Mouse (Mus musculus): ENCODE data around the gene Gm20431. TPM values are rescaled to one million over a fixed set of nuclear protein-coding genes. Genes with fewer than 3 reads are reported as not detected.
"Not testable (repeated sequence)": the region's sequence is repeated elsewhere in the genome, so short reads cannot be mapped to it uniquely, and the experiment has no call there.

Gene Gm20431
- polyA plus RNA-seq, 1 experiment: 15.1 TPM

- Histone ChIP-seq H3K4me3 (replicated peaks; ENCODE audit: insufficient read depth, low read depth, low read length) (no peak overlapping the region), H3K27ac (ENCODE audit: insufficient read depth, low read length) (peak overlapping the region; percentile 43; the same call in 1 of the 2 replicates), H3K27me3 (ENCODE audit: control insufficient read depth, insufficient read depth, low read length) (no peaks in the 10 kb centered on the region), H3K4me1 (ENCODE audit: control insufficient read depth, insufficient read depth, low read length) (peaks cover 62% of the 10 kb centered on the region)
- DNase-seq: peak; percentile 46 to 50
- WGBS: 14% methylated on average over 2 of the region's 2 CpGs
- TF ChIP-seq CTCF (IDR thresholded peaks at IDR 0.05; ENCODE audit: borderline replicate concordance, insufficient read depth, low read depth, low read length): no peak
- no peak for TF ChIP-seq POLR2A (IDR thresholded peaks at IDR 0.05; ENCODE audit: borderline replicate concordance, insufficient read depth, low read length)
These were observed 35.6 kb downstream of the Gm20431 start for GRCm38 (mm10) chr2:167625670-167626069.

- Histone ChIP-seq H3K27ac (ENCODE audit: insufficient read depth, low read length) (no peak overlapping the region), H3K4me3 (replicated peaks; ENCODE audit: insufficient read depth, low read depth, low read length) (no peak overlapping the region), H3K4me1 (ENCODE audit: control insufficient read depth, insufficient read depth, low read length) (peaks cover 58% of the 10 kb centered on the region), H3K27me3 (ENCODE audit: control insufficient read depth, insufficient read depth, low read length) (no peaks in the 10 kb centered on the region)
- WGBS: 82% methylated on average over 5 of the region's 6 CpGs
- DNase-seq: no peak
- TF ChIP-seq CTCF (IDR thresholded peaks at IDR 0.05; ENCODE audit: borderline replicate concordance, insufficient read depth, low read depth, low read length): no peak
- no peak for TF ChIP-seq POLR2A (IDR thresholded peaks at IDR 0.05; ENCODE audit: borderline replicate concordance, insufficient read depth, low read length)
These were observed 36.8 kb downstream of the Gm20431 start for GRCm38 (mm10) chr2:167624368-167625075.

DNA sequence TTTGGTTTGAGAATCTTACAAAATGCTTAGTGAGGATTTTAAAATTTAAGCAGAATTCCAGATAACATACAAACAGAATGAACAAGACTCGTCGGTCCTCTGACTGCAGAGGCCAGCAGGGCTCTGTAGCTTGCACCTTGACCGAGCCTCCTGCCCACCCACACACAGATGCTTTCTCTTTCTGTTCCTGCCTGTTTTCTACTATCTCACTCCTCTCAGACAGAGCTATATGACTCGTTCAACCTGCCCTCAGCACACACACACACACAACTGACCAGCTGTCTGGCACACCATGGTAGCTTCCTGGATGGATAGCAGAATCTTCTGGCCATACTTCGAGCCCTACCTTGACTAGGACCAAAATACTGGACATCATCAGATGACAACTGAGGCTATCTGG, 38.3 kb downstream of the Gm20431 start:
- WGBS: 15% methylated on average over 5 of the region's 5 CpGs
- no peaks in the 10 kb centered on the region for H3K27me3 ChIP-seq (ENCODE audit: control insufficient read depth, insufficient read depth, low read length)
- no peak for DNase-seq
- no peak overlapping the region for H3K4me3 ChIP-seq (replicated peaks; ENCODE audit: insufficient read depth, low read depth, low read length)
- TF ChIP-seq POLR2A (IDR thresholded peaks at IDR 0.05; ENCODE audit: borderline replicate concordance, insufficient read depth, low read length) (no peak), CTCF (IDR thresholded peaks at IDR 0.05; ENCODE audit: borderline replicate concordance, insufficient read depth, low read depth, low read length) (no peak)
- peak overlapping the region; percentile 71 for H3K27ac ChIP-seq (ENCODE audit: insufficient read depth, low read length)
- peaks cover 53% of the 10 kb centered on the region for H3K4me1 ChIP-seq (ENCODE audit: control insufficient read depth, insufficient read depth, low read length)

- no peaks in the 10 kb centered on the region for H3K27me3 ChIP-seq (ENCODE audit: control insufficient read depth, insufficient read depth, low read length)
- peak; percentile 49 to 55 for DNase-seq
- H3K4me1 ChIP-seq (ENCODE audit: control insufficient read depth, insufficient read depth, low read length): peaks cover 51% of the 10 kb centered on the region
- 0 out of 2 replicates have a peak overlapping the region, but pooled peaks have one; percentile 10 for H3K27ac ChIP-seq (ENCODE audit: insufficient read depth, low read length)
- WGBS: 9% methylated on average over 13 of the region's 13 CpGs
- no peak overlapping the region for H3K4me3 ChIP-seq (replicated peaks; ENCODE audit: insufficient read depth, low read depth, low read length)
- TF ChIP-seq CTCF (IDR thresholded peaks at IDR 0.05; ENCODE audit: borderline replicate concordance, insufficient read depth, low read depth, low read length) (no peak), POLR2A (IDR thresholded peaks at IDR 0.05; ENCODE audit: borderline replicate concordance, insufficient read depth, low read length) (no peak)
These were observed 38.9 kb downstream of the Gm20431 start for GRCm38 (mm10) chr2:167622352-167622751.

DNA sequence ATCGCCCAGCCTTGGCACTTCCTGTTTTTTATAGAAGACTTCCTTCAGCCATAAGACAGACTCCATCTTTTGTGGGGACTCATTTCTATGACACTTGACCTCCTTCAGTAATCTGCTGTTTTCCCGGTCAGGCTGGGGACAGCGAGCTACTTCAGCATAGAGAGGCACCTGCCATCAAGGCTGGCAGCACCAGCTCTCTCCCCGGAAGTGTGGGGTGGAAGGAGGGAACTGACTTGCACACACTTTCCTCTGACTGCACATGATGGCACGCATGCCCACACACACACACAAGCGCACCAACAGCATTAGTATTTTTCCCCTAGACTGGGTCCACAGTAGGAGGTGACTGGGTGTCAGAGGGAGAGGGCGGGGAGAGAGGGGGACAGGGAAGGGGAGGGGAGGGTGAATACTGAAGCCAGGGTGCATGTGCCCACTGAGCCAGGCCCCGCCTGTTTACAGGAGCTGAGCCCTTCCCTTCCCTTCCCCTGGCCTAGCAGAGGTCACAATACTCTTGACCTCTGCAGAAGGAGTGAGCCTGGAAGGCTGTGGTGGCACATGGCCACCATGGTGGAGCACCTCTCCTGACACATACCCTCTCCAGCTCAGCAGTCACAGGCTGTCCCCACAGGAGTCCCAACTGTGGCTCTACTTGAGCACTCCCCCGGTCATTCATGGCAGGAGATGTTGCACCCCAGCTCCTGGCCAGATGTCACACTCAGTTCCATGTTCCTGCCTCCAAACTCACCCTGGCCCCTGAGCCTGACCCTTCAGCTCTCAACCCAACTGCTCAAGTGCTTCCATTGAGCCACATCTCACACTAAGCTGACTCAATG, 39.8 kb downstream of the Gm20431 start:
- TF ChIP-seq POLR2A (IDR thresholded peaks at IDR 0.05; ENCODE audit: borderline replicate concordance, insufficient read depth, low read length) (no peak), CTCF (IDR thresholded peaks at IDR 0.05; ENCODE audit: borderline replicate concordance, insufficient read depth, low read depth, low read length) (no peak)
- peaks cover 44% of the 10 kb centered on the region for H3K4me1 ChIP-seq (ENCODE audit: control insufficient read depth, insufficient read depth, low read length)
- H3K27ac ChIP-seq (ENCODE audit: insufficient read depth, low read length): no peak overlapping the region
- H3K4me3 ChIP-seq (replicated peaks; ENCODE audit: insufficient read depth, low read depth, low read length): no peak overlapping the region
- no peaks in the 10 kb centered on the region for H3K27me3 ChIP-seq (ENCODE audit: control insufficient read depth, insufficient read depth, low read length)
- no peak for DNase-seq
- 59% methylated on average over 9 of the region's 9 CpGs for WGBS

DNA sequence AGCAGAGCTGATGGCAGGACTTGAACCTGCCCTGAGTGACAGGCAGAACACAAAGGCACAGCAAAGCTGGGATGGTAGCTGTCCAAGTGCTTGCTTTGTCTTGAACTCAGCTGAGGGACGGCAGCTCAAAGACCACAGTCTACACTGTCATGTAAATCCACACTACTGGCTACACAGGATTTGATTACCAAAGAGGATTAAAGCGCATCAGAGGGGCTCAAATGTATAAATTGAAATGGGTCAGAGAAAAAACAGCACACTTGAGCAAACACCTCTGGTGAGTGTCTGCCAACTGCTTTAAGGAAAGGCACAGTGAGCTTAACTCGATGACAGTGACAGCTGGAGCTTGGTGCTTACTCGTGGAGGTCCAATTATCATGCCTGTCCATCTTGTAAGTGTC, 43.8 kb downstream of the Gm20431 start:
- 41% methylated on average over 4 of the region's 4 CpGs for WGBS

GRCm38 (mm10) chr2:167617034-167617433, 44.3 kb downstream of the Gm20431 start:
- TF ChIP-seq CTCF (IDR thresholded peaks at IDR 0.05; ENCODE audit: borderline replicate concordance, insufficient read depth, low read depth, low read length) (no peak), POLR2A (IDR thresholded peaks at IDR 0.05; ENCODE audit: borderline replicate concordance, insufficient read depth, low read length) (no peak)
- no peak overlapping the region for H3K27ac ChIP-seq (ENCODE audit: insufficient read depth, low read length)
- no peak for DNase-seq
- peaks cover 26% of the 10 kb centered on the region for H3K4me1 ChIP-seq (ENCODE audit: control insufficient read depth, insufficient read depth, low read length)
- H3K27me3 ChIP-seq (ENCODE audit: control insufficient read depth, insufficient read depth, low read length): no peaks in the 10 kb centered on the region
- no peak overlapping the region for H3K4me3 ChIP-seq (replicated peaks; ENCODE audit: insufficient read depth, low read depth, low read length)
- 89% methylated on average over 3 of the region's 3 CpGs for WGBS

More for the DNA sequence above, 43.8 kb downstream of the Gm20431 start:
- H3K27me3 ChIP-seq (ENCODE audit: control insufficient read depth, insufficient read depth, low read length): no peaks in the 10 kb centered on the region
- TF ChIP-seq POLR2A (IDR thresholded peaks at IDR 0.05; ENCODE audit: borderline replicate concordance, insufficient read depth, low read length) (no peak), CTCF (IDR thresholded peaks at IDR 0.05; ENCODE audit: borderline replicate concordance, insufficient read depth, low read depth, low read length) (no peak)
- no peak overlapping the region for H3K27ac ChIP-seq (ENCODE audit: insufficient read depth, low read length)
- peaks cover 30% of the 10 kb centered on the region for H3K4me1 ChIP-seq (ENCODE audit: control insufficient read depth, insufficient read depth, low read length)
- DNase-seq: no peak
- no peak overlapping the region for H3K4me3 ChIP-seq (replicated peaks; ENCODE audit: insufficient read depth, low read depth, low read length)

GRCm38 (mm10) chr2:167613335-167613734, 48.0 kb downstream of the Gm20431 start:
- not testable (repeated sequence) for H3K27ac ChIP-seq (ENCODE audit: insufficient read depth, low read length); H3K4me3 ChIP-seq (replicated peaks; ENCODE audit: insufficient read depth, low read depth, low read length); H3K4me1 ChIP-seq (ENCODE audit: control insufficient read depth, insufficient read depth, low read length); DNase-seq; H3K27me3 ChIP-seq (ENCODE audit: control insufficient read depth, insufficient read depth, low read length)
- WGBS: 95% methylated on average over 7 of the region's 7 CpGs

Measured in cerebellum, adult 2 months (tissue).